Mouse (Mus musculus): ENCODE data around the gene Il10ra.

GRCm38 (mm10) chr9:45301771-45302170 lies 32.8 kb upstream of the Il10ra start:
- TF ChIP-seq GATA1 (IDR thresholded peaks at IDR 0.05; ENCODE audit: low read length), result no peak
- TF ChIP-seq TAL1 (IDR thresholded peaks at IDR 0.05; ENCODE audit: low read length), result no peak
